Mouse (Mus musculus): ENCODE measurements around the gene Hspb6.

Hspb6 gene

DNA sequence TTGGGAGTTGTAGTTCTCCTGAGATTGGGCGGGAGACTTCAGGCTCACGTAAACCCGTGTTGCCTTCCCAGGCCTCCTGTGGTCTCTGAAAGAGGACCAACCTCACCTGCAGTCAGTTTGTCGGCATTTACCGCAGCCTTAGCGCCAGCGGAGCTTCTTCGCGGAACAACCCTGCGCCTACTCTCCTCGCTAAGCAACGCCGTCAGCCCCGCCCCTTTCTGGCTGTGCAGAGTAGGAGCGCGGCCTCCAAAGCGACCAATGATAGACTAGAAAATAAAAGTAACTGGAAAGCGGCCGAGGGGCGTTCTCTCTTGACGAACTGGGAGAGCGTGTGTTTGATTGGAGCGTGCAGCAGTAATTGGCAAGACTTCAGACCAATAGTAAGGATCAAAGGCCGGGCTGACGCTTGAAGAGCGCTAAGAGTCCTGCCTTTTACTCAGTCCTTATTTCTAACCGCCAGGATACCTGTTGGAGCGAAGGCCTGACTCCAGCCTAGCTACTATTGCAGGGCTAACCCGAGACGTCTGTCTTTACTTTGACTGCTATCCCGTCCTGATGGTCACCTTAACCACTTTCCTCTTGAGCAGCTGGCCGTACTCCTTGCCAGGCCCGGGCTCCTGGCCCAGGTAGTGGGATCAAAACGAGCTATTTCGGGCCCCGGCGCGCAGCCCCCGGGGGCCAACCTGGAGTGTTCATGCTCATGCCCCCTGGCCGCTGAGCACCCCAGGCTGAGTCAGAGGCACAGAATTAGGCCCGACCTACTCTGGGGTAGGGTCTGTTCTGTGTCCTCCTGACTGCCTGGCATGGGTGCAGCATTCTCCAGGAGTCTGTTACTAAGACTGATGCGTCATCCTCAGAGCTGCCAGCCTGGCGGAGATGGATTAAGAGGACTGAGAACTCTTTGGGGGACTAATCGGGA lies at the start of gene Hspb6, which contains the start of gene Proser3:
TSS of gene Hspb6 (plus strand) at position 77 of the 919 bp plus-strand sequence.
TSS of gene Proser3 (minus strand) at position 198 of the 919 bp plus-strand sequence.
- peak; percentile 94 to 96 for DNase-seq (ENCODE audit: low spot score in 2 of 2)

DNA sequence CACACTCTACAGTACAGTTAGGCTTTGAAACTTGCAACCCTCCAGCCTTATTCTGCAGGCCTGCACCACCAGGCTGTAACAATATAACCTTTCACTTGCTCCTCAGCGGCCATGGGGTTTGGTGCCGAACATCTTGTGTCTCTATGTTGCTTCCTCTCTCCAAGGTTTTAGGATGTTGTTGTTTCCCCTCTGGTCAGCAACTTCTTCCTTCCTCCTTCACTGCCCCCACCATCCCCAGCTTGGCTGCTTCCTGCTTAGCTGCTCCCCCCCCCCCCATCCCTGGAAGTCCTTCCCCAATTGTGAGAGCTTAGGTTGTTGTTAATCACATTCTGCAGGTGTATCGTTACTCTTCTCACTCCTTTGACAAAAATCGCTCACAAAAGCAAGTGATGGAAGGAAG lies 43.9 kb upstream of the Hspb6 start:
- DNase-seq (ENCODE audit: low spot score in 2 of 2): no peak

DNA sequence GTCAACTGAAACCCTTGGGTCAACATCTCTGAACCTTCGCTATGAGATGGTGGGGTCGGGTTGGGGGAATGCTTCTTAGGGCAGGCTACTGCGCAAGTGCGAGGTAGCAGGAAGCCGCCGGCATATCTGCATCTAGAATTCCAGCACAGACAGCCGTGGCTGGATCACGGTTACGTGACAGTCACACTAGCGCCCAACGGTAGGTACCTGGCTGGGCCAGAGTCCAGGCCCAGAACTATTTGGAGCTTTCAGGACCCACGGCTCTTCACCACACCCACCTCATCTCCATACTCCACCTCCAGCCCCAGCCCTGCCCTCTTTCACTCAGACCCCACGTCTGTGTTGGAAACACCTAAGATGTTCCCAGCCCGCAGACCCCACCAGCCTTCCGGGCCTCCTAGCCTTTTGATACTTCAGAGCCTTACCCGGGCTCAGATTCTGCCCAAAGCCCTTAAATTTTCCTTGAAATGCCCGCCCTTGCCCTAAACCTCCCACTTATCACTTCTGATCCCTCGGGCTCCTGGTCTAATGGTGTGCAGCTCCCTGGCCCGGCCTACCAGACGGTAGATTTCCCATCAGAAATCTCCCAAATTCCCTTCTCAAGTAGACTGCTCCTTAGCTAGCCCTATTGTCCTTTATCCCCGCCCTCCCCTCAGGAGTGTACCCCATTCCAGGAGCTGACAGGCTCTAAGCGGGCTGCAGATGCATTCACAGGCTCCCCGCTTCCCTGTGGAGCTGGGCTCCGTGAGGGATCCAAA lies 36.8 kb upstream of the Hspb6 start:
- no peak for DNase-seq (ENCODE audit: low spot score in 2 of 2)

DNA sequence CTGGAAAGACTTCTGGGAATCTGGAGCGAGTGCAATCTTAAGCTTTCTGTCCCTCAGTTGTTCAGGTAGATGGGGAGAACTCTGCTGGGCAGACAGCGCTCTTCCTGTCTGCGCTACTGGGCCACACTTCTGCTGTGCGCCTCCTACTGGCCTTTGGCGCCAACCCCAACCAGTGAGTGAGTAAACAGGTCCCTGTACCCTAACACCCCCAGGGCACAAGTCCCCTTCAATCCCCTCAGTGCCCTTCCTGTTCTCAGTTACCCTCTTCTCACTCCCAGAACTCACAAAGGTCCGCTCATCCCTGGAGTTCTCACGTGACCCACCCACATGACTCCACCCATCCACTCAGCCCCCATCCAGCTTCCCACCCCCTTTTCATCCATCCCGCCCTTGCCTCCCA lies 33.7 kb upstream of the Hspb6 start:
- no peak for DNase-seq (ENCODE audit: low spot score in 2 of 2)

DNA sequence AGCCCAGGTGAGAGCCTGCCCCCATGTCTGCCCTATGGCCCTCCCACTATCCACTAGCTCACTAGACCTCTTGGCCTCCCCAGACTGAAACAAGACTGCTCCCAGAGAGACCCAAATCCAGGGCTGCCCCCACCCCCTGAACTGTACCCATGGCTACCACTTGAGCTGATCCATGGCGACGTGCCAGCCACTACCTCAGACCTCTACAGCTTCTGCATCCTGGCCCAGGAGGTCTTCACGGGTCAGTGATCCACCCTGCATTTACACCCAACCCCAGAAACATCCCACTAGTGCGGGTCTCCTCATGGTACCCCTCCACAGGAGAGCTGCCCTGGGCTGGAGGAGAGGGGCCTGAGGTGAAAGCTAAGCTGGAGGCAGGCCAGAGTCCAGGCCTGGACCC lies 31.6 kb upstream of the Hspb6 start:
- no peak for DNase-seq (ENCODE audit: low spot score in 2 of 2)

DNA sequence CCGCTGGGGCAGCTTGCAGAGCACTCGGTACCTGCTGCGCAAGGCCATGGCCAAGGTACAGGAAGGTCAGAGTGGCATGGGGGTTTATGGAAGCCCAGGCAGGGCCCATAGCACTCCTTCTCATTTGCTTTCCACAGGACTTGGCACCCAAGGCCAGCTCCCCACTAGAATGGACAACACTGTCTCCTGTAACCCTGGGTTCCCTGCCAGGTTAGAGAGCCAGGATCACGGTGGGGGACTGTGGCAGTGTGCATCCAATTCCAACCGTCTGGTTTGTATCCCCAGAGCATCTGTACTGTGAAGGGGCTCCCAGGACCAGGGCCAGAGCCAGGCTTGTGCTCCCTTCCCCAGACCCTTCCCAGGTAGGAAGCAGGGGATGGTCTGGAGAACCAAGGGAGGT lies 31.1 kb upstream of the Hspb6 start:
- DNase-seq (ENCODE audit: low spot score in 2 of 2): no peak

DNA sequence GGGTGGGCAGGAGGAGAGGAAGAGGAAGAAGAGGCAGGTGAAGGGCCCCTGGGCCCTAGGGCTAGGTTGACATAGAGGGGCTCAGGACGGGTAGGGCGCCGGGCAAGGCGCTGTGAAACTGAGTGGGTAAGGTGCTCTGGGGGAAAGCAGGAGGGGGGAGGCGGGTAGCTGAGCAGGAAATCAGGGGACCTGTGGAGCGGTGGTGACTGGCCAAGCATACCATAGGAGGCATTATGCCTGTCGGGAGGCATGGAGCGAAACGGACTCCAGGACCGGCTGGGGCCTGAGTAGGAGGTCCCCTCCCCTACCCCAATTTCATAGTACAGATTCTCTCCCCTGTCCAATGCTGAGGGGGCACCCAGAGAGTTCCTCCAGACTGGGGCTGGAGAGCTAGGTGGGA lies 29.1 kb upstream of the Hspb6 start:
- no peak for DNase-seq (ENCODE audit: low spot score in 2 of 2)

DNA sequence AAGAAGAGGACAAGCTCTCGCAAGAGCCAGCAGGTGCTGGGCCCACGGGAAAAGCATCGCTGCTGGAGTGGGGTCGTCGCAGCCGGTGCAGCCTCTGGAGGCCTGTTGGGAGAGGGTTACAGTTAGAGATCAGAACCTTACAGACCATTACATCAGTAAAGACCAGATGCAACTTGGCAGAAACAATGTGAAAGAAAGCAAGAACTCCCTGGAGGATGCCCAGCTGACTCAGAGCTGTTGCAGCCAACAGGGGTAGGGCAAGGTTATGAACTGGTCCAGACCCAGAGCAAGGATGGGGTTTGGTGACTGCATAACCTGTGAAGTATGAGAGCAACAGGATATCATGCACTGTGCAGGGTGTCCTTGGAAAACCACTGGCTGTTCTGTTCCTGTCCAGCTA lies 27.5 kb upstream of the Hspb6 start:
- DNase-seq (ENCODE audit: low spot score in 2 of 2): no peak

DNA sequence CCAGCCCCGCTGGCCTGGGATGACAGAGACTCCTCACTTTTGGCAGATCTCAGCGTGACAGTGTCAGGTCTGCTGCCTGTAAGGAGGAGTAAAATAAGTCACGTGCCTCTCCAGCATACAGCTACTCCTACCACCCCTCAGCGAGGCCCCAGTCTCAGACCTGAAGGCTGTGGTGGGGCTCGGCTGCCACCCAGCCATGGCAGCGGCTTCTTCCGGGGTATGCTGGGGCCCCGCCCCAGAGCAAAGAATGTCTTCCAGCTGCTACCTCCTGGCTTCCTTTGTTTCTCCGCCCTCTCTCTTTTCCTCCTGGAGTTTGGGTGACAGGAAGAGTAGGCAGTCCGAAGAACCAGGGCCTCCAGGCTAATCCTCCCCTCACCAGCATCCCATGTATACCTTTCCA lies 26.0 kb upstream of the Hspb6 start:
- no peak for DNase-seq (ENCODE audit: low spot score in 2 of 2)

DNA sequence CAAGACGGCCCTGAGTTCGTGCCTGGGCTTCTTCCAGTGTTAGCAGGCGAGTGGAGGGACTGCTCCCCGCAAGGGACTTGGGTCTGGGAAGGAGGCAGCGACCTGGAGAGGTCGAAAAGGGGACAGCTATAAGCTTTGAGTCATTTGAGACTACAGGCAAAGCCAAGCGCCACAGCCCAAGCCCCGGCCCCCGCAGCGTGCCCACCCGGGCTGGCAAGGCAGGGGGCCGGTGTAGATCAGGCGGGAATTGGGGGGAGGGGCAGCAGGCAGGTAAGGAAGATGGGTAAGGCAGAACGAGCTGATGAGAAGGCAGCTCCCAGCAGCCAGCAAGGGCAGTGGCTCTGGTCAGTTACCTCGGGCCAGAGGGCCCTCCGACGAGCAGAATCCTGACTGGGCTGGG lies 25.6 kb upstream of the Hspb6 start:
- DNase-seq (ENCODE audit: low spot score in 2 of 2): no peak

DNA sequence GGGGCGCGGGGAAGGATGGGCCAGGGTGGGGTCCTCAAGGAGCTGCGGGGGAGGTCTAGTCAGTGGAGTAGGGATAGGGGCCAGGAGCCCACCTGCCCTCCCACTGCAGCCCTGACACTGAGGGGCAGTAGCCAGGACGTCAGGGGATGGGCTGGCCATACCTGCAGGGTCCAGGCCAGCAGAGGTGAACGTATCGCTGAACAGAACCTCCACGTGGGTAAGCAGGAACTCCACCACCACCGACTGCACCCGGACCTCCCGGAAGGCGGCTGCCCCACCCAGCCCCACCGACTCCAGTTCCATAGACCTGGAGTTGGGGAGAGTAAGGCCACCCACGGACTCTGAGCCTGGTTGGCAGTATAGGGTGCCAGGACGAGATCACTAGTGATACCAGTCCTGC lies 25.0 kb upstream of the Hspb6 start:
- DNase-seq (ENCODE audit: low spot score in 2 of 2): no peak

DNA sequence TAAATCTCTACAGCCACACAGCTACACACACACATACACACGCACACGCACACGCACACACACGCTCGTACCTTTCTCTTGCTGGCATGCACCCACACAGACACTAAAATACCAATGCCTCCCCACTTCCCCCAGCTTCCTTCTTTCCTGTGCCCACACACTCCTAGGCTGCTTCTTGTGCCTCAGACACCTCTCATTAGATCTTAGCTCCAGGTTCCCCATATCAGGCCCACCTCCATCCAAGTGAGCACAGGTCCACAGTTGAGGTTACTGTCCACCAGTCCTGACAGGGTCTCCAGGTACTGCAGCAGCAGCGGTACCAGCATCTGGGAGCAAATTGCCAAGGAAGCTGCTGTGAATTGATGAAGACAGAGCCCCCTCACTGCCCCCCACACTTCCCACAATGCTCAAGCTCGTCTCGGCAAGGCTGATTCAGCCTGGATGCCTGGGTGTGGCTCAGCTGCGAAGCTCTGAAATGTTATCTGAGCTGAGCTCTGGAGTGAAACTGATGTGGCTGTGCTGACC lies 20.6 kb upstream of the Hspb6 start:
- no peak for DNase-seq (ENCODE audit: low spot score in 2 of 2)

DNA sequence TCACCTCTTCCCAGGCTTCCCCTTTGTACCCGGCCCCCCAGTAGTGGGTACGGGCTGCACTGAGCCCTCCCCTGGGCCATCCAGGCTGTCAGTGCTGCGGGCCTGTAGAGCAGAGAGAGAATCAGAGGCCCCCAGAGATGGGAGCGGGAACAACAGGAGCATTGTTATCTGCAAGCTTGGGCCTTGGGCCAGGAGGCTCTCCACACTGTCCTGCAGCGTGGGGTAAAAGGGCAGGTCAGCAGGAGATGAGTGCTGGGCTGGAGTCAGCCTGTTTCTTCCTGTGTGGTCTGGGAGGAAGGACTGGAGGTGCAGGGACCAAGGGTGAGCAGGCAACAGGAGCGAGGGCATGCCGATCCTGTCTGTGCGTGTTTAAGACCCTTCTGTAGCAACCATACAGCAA lies 19.0 kb upstream of the Hspb6 start:
- DNase-seq (ENCODE audit: low spot score in 2 of 2): peak in 1 of 2 experiments; percentile 74

DNA sequence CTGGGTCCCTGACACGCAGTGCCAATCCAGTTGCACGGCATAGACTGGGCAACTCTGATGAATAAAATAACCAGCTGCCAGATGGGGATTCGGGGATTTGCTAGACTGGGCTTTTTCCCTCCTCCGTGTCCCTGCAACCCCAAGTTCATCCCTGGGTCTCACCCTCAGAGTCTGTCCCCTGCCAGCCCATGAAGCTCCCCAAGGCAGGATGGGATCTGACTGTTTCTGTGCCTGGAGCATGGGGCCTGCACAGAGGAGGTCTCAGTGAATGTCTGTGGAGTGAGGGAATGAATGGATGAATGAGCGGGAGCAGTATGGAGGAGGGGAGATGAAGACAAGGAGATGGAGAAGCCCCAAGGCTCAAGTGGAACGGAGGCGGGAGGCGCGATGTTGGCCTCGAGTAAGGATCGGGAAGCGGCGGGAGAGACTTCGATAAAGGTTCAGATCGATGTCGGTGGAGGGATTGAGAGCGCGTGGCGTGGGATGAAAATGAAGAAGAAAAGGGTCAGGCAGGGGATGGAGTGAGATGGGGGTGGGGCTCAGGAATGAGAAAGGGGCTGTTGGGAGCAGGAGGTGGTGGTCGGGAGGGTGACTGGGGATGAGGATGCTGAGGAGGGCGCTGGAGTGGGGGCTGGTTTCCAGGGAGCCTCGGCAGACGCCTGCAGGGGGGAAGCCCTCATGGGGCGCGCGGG lies 17.9 kb upstream of the Hspb6 start:
- no peak for DNase-seq (ENCODE audit: low spot score in 2 of 2)

DNA sequence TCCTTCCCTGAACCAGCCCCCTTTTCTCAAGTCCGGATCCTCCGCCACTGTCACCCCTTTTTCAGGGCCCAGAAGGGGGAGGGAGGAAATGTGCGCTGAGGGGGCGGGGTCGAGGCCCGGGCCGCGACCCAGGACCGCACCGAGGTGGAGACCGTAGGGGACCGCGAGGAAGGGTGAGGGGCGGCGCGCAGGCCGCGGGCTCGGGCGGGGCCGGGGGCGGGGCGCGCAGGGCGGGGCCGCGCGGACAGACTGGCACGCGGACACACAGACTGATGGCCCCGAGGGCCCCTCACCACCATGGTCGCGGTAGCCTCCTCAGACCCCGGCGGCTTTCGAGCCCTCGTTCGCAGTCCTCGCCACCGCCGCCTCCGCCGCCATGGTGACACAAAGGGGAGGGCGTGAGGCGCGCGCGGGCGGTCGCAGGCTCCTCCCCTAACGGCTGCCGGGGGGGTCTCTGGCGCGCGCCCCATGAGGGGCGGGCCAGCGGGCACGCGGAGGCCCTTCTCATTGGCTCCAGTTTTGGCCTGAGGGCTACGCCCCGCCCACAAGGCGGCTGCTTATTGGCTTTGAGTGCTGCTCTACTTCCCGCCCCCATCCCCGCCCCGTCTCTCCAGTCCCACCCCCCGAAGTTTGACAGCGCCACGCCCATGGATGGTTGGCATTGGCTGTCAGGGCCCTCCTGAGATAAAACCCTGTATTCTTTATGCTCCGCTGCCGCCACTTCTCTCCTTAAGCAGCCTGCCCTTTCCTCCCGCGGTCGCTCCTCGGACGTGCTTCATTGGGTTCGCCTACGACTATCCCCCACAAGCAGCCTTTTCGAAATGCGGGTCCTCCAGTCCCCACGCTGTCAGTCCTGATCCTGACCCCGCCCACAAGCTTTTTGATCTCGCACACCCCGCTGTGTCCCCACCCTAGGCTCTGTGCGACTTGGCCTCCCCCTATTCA lies 17.1 kb upstream of the Hspb6 start, which contains the start of gene Arhgap33:
TSS of gene Arhgap33 (minus strand) at position 428 of the 945 bp plus-strand sequence.
- peak; percentile 94 to 95 for DNase-seq (ENCODE audit: low spot score in 2 of 2)

DNA sequence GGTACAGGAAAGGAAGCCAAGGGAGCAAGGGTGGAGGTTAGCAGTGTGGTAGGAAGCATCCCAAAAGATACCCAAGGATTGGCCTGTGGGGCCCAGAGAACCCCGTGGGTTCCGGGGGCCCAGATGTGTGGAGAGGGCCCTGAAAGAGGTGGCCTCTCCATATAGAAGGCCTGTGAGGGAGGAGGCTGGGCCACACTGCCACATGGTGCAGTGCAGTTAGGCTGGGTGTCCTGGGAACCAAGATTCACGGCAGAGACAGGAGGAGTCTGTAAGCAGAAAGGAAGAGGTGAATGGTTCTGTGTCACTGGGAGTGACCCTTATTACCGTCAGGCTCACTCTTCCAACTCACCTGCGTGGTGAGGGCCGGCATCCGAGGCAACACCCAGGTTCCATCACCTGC lies 11.4 kb upstream of the Hspb6 start:
- DNase-seq (ENCODE audit: low spot score in 2 of 2): no peak

DNA sequence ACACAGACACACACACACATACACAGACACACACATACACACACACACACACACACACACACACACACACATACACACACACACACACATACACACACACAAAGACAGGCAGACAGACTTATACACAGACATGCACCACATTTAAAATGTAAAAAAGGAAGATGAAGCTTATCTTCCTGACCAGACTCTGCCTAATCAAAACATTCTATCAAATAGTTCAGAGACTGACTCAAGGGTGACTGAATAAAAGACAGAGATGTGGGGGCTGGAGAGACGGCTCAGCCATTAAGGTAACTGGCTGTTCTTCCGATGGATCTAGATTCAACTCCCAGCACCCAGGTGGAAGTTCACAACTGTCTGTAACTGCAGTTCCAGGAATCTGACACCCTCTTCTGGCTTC lies 7.7 kb upstream of the Hspb6 start:
- DNase-seq (ENCODE audit: low spot score in 2 of 2): no peak

DNA sequence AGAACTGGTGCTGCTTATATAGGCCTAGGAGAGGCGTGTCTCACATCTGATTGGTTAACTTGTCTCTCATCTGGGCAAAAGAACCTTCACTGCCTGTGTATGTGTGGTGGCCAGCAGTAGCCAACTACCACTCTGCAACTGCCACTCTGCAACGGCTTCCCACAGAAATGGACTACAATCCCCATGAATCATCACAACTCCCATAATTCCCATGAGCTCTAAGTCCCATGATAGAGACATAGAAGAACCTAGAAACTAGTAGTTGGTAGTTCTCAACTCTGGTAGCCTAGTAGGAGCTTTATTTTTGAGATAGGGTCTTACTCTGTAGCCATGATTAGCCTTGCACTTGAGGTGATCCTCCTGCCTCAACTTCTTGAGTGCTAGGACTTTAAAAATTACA lies 2.1 kb upstream of the Hspb6 start:
- DNase-seq (ENCODE audit: low spot score in 2 of 2): no peak

DNA sequence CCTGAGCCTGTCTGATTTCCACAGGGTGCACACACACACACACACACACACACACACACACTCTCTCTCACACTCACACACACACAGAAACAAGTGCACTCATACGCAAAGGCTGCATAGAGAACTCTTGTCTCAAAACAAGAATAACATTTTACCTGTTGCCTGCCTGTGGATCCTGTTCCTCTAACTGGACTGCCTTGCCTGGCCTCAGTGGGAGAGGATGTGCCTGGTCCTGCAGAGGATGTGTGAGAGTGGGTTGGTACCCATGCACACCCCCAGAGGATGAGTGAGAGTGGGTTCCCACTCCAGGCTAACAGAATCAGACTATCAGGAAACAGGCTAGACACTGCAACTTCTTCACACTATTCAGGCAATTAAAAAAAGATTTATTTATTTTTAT lies 1.4 kb upstream of the Hspb6 start:
- DNase-seq (ENCODE audit: low spot score in 2 of 2): no peak

DNA sequence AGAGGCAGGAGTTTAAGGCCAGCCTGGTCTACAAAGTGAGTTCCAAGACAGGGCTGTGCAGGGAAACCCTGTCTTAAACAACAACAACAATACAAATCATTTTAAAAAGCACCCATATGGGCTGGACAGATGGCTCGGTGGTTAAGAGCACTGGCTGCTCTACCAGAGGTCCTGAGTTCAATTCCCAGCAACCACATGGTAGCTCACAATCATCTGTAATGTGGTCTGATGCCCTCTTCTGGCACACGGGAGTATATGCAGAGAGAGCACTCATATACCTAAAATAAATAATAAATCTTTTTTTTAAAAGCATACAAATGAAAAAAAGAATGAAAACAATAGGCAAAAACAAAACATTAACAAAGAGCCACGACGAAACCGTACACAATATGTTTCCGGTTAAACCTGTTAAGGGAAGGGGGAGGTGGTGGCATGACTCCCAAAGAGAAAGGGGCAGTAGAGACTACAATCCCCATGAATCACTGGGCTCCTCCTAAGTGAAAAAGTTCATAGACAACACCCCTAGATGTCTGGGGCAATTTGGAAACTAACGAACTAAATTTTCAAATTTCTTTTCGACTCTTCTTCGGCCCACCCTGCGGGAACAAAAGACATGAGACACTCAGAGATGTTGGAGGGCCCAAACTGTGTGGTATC lies 405 bp upstream of the Hspb6 start:
- no peak for DNase-seq (ENCODE audit: low spot score in 2 of 2)

Measured in urinary bladder, postnatal 4 days (tissue).